Mouse (Mus musculus) embryonic facial prominence, embryonic 11.5 days (tissue): ENCODE measurements at regions not wholly inside any gene's neighbourhood (a gene's known extent, or its start where the extent isn't known, plus 50 kb on each side); places are given as distances from the start of the nearest gene placed in this dataset.

Experiments
- ATAC-seq: fragments of 200-750 bp; cut with Nextera tagmentation; replicated peaks from 2 replicates; pipeline ENCODE4 v1.8.0; 2017; ENCODE audit warnings: low read depth; ENCODE audit not compliant: insufficient number of reproducible peaks, low FRiP score, low TSS enrichment
- DNase-seq: peaks from one replicate; pipeline ENCODE4 v3.0.0-alpha.2; 2015; ENCODE audit warnings: low spot score
- H3K27ac ChIP-seq: fragments of 300-500 bp; sonication (generic); replicated peaks from 2 replicates; pipeline ENCODE4 v1.5.1; 2014; ENCODE audit warnings: mild to moderate bottlenecking, low read depth, low read length, control low read depth
- H3K27me3 ChIP-seq: fragments of 300-500 bp; sonication (generic); 2 replicates; pipeline ENCODE4 v1.6.1; 2014; ENCODE audit warnings: mild to moderate bottlenecking, low read length, moderate library complexity, mixed read lengths; ENCODE audit not compliant: control insufficient read depth, insufficient read depth
- H3K36me3 ChIP-seq: fragments of 300-500 bp; sonication (generic); replicated peaks from 2 replicates; pipeline ENCODE4 v1.6.1; 2014; ENCODE audit warnings: low read depth, mild to moderate bottlenecking, low read length, moderate library complexity, mixed read lengths; ENCODE audit not compliant: control insufficient read depth, insufficient read depth
- H3K4me1 ChIP-seq: fragments of 300-500 bp; sonication (generic); 2 replicates; pipeline ENCODE4 v1.6.1; 2014; ENCODE audit warnings: low read length, mixed read lengths; ENCODE audit not compliant: control insufficient read depth, insufficient read depth
- H3K4me2 ChIP-seq: fragments of 300-500 bp; sonication (generic); 2 replicates; pipeline ENCODE4 v1.6.1; 2014; ENCODE audit warnings: low read depth, mild to moderate bottlenecking, control low read depth, low read length, moderate library complexity
- H3K4me3 ChIP-seq: fragments of 300-500 bp; sonication (generic); 2 replicates; pipeline ENCODE4 v1.5.1; 2014; ENCODE audit warnings: low read depth, low read length, control low read depth
- H3K9ac ChIP-seq: fragments of 300-500 bp; sonication (generic); replicated peaks from 2 replicates; pipeline ENCODE4 v1.6.1; 2014; ENCODE audit warnings: mild to moderate bottlenecking, control low read depth, low read length
- H3K9me3 ChIP-seq: fragments of 300-500 bp; sonication (generic); replicated peaks from 2 replicates; pipeline ENCODE4 v1.6.1; 2016; ENCODE audit warnings: mild to moderate bottlenecking, low read length, inconsistent platforms, mixed read lengths; ENCODE audit not compliant: control insufficient read depth
- WGBS: fragments of 180-500 bp; shearing (Covaris S2); extraction: QIAGEN DNeasy Blood & Tissue Kit; methylation state at CpG from one replicate; pipeline ENCODE4 v1.1.7; 2014; 5-methylcytosine and 5-hydroxymethylcytosine counted together

- Histone ChIP-seq H3K4me2 (no peak overlapping the region), H3K9ac (no peak overlapping the region), H3K4me3 (no peak overlapping the region), H3K36me3 (no peaks in the 10 kb centered on the region), H3K4me1 (no peaks in the 10 kb centered on the region), H3K27ac (no peak overlapping the region), H3K27me3 (no peaks in the 10 kb centered on the region), H3K9me3 (no peaks in the 10 kb centered on the region)
- DNase-seq (no peak), ATAC-seq (no peak)
- 81% methylated on average over 2 of the region's 2 CpGs for WGBS
Observed at GRCm38 (mm10) chr5:54358221-54358620, 359.9 kb downstream of the Stim2 start.
